Mouse (Mus musculus) heart, embryonic 12.5 days (tissue): ENCODE measurements at regions not wholly inside any gene's neighbourhood (a gene's known extent, or its start where the extent isn't known, plus 50 kb on each side); places are given as distances from the start of the nearest gene placed in this dataset.

Experiments
- ATAC-seq: fragments of 200-750 bp; cut with Nextera tagmentation; 2 replicates; pipeline ENCODE4 v1.8.0; 2017; ENCODE audit warnings: moderate TSS enrichment, moderate library complexity; ENCODE audit not compliant: insufficient number of reproducible peaks, low FRiP score
- H3K27ac ChIP-seq: fragments of 300-500 bp; sonication (generic); 2 replicates; pipeline ENCODE4 v1.5.1; 2016; ENCODE audit warnings: mild to moderate bottlenecking, moderate library complexity; ENCODE audit not compliant: poor library complexity, severe bottlenecking
- H3K27me3 ChIP-seq: fragments of 300-500 bp; sonication (generic); replicated peaks from 2 replicates; pipeline ENCODE4 v1.6.1; 2016; ENCODE audit warnings: mild to moderate bottlenecking, moderate library complexity
- H3K36me3 ChIP-seq: fragments of 300-500 bp; sonication (generic); 2 replicates; pipeline ENCODE4 v1.6.1; 2016; ENCODE audit warnings: mild to moderate bottlenecking, moderate library complexity
- H3K4me1 ChIP-seq: fragments of 300-500 bp; sonication (generic); replicated peaks from 2 replicates; pipeline ENCODE4 v1.6.1; 2016; ENCODE audit warnings: mild to moderate bottlenecking
- H3K4me2 ChIP-seq: fragments of 300-500 bp; sonication (generic); 2 replicates; pipeline ENCODE4 v1.6.1; 2016; ENCODE audit warnings: mild to moderate bottlenecking, moderate library complexity
- H3K4me3 ChIP-seq: fragments of 300-500 bp; sonication (generic); 2 replicates; pipeline ENCODE4 v1.5.1; 2016; ENCODE audit warnings: mild to moderate bottlenecking
- H3K9ac ChIP-seq: fragments of 300-500 bp; sonication (generic); 2 replicates; pipeline ENCODE4 v1.6.1; 2016; ENCODE audit warnings: mild to moderate bottlenecking, moderate library complexity
- H3K9me3 ChIP-seq: fragments of 300-500 bp; sonication (generic); replicated peaks from 2 replicates; pipeline ENCODE4 v1.6.1; 2016; ENCODE audit warnings: mild to moderate bottlenecking, moderate library complexity
- WGBS: fragments of 180-500 bp; shearing (Covaris S2); methylation state at CpG from one replicate; pipeline ENCODE4 v1.1.7; 2016; 5-methylcytosine and 5-hydroxymethylcytosine counted together

- no peak overlapping the region for H3K4me2 ChIP-seq
- H3K27ac ChIP-seq = no peak overlapping the region
- H3K4me3 ChIP-seq = no peak overlapping the region
- H3K9me3 ChIP-seq = peaks cover 4% of the 10 kb centered on the region; the same call in 1 of the 2 replicates
- H3K9ac ChIP-seq = no peak overlapping the region
- H3K27me3 ChIP-seq = peaks cover 14% of the 10 kb centered on the region
- H3K4me1 ChIP-seq = no peaks in the 10 kb centered on the region
- no peak for ATAC-seq
- WGBS = 47% methylated on average over 4 of the region's 4 CpGs
- no peaks in the 10 kb centered on the region for H3K36me3 ChIP-seq
Observed at GRCm38 (mm10) chr9:50425866-50426495, 68.3 kb upstream of the Plet1 start.

DNA sequence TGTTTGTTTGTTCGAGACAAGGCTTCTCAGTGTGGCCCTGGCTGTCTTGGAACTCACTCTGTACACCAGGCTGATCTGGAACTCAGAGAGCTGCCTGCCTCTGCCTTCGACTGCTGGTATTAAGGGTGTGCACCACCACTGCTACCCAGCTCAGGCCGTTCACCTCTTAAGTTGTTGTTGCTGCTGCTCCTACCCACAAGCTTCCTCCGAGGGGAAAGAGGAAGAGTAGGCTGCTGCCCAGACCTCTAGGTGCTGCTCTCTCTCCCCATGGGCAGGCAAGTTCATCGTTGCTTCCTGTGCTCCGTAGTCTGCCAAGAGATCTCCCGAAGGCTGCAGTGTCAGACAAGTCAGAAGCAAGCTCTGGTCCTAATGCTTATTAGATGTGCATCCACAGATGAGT lies 64.2 kb upstream of the Plet1 start:
- no peak overlapping the region for H3K4me2 ChIP-seq
- no peaks in the 10 kb centered on the region for H3K9me3 ChIP-seq
- peaks cover 14% of the 10 kb centered on the region for H3K27me3 ChIP-seq
- no peaks in the 10 kb centered on the region for H3K4me1 ChIP-seq
- no peak overlapping the region for H3K9ac ChIP-seq
- no peak overlapping the region for H3K27ac ChIP-seq
- WGBS = 67% methylated on average over 7 of the region's 7 CpGs
- H3K36me3 ChIP-seq = no peaks in the 10 kb centered on the region
- no peak for ATAC-seq
- H3K4me3 ChIP-seq = no peak overlapping the region

- Histone ChIP-seq H3K9me3 (no peaks in the 10 kb centered on the region), H3K36me3 (no peaks in the 10 kb centered on the region), H3K4me2 (no peak overlapping the region), H3K4me3 (no peak overlapping the region), H3K27ac (no peak overlapping the region), H3K27me3 (peaks cover 14% of the 10 kb centered on the region; the same call in 1 of the 2 replicates), H3K9ac (no peak overlapping the region), H3K4me1 (no peaks in the 10 kb centered on the region)
- ATAC-seq = no peak
- WGBS = 70% methylated on average over 4 of the region's 4 CpGs
Observed at GRCm38 (mm10) chr9:50433525-50433924, 60.8 kb upstream of the Plet1 start.

GRCm38 (mm10) chr9:50433978-50434377 lies 60.3 kb upstream of the Plet1 start:
- Histone ChIP-seq H3K9ac (no peak overlapping the region), H3K4me1 (no peaks in the 10 kb centered on the region), H3K27ac (no peak overlapping the region), H3K4me3 (no peak overlapping the region), H3K4me2 (no peak overlapping the region), H3K36me3 (no peaks in the 10 kb centered on the region), H3K27me3 (peaks cover 14% of the 10 kb centered on the region; the same call in 1 of the 2 replicates), H3K9me3 (no peaks in the 10 kb centered on the region)
- ATAC-seq = no peak
- 73% methylated on average over 4 of the region's 4 CpGs for WGBS

DNA sequence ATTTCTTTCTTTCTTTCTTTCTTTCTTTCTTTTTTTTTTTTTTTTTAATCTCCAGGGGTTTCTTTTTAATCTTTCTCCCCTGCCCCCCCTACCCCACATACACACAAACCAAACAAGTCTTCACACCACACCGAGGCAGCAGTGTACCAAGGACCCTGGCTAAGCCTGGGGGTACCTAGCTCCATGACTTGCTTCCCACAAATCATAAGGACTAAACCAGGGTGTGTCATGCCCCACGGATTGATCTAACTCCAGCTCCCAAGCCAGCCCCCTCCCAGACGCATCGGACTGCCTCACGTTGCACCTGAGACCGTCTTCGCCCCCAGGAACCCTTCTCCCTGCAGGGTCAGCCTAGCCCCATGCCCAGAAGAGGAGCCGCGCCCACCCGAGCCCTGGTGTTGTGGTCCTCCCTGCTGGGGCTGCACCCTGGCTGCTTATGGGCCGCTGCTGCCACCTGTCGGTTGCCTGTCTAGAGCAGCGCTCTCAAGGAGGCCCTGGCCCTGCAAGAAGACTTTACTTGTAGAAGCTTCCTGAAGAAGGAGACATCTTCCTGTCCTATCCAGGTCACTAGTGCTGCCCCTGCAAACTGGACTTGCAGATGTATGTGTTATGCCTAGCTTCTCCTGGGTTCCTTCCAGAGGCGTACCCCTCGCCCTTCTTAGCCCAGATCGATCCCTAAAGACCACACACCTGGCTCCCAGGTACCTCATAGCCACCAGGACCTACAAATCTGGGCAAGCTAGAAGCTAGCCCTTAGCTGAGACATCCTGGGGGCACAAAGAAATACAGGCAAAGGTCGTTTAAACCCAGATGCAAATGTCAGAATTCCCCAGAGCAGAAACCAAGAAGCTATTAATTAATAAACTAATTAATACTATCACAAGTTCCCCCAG lies 56.2 kb upstream of the Plet1 start:
- Histone ChIP-seq H3K4me2 (peak overlapping the region; percentile 79), H3K4me3 (peak overlapping the region; percentile 31), H3K9ac (peak overlapping the region; percentile 68; the same call in 1 of the 2 replicates), H3K9me3 (no peaks in the 10 kb centered on the region), H3K4me1 (no peaks in the 10 kb centered on the region), H3K27me3 (no peaks in the 10 kb centered on the region), H3K27ac (no peak overlapping the region), H3K36me3 (no peaks in the 10 kb centered on the region)
- ATAC-seq = peak; percentile 67; the same call in 1 of the 2 replicates
- 13% methylated on average over 17 of the region's 17 CpGs for WGBS

GRCm38 (mm10) chr9:50438738-50439137 lies 55.6 kb upstream of the Plet1 start:
- WGBS = 58% methylated on average over 7 of the region's 7 CpGs
- H3K4me3 ChIP-seq = no peak overlapping the region
- H3K9me3 ChIP-seq = no peaks in the 10 kb centered on the region
- H3K36me3 ChIP-seq = no peaks in the 10 kb centered on the region
- H3K9ac ChIP-seq = no peak overlapping the region
- H3K27ac ChIP-seq = no peak overlapping the region
- ATAC-seq = no peak
- no peaks in the 10 kb centered on the region for H3K27me3 ChIP-seq
- no peaks in the 10 kb centered on the region for H3K4me1 ChIP-seq
- H3K4me2 ChIP-seq = no peak overlapping the region

DNA sequence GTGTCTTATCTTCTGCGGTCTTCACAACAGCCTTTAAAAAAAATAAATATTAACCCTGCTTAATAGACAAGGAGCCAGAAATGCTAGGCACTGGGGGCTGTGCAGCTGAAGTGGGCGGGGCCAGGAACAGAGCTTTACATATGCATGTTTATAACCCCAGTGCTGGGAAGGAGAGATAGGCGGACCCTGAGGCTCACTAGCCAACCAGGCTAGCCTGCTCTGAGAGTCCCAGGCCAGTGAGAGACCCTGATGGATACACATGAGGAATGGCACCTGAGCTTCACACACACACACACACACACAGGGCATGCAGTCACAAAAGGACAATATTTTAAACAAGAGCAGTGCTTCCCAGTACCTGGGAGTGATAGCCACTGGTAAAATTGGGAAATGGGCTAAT lies 54.1 kb upstream of the Plet1 start:
- no peak overlapping the region for H3K27ac ChIP-seq
- no peaks in the 10 kb centered on the region for H3K27me3 ChIP-seq
- no peak overlapping the region for H3K4me2 ChIP-seq
- no peaks in the 10 kb centered on the region for H3K4me1 ChIP-seq
- H3K9ac ChIP-seq = no peak overlapping the region
- H3K9me3 ChIP-seq = no peaks in the 10 kb centered on the region; the same call in 1 of the 2 replicates
- WGBS = 69% methylated on average over 3 of the region's 3 CpGs
- no peak for ATAC-seq
- H3K36me3 ChIP-seq = no peaks in the 10 kb centered on the region
- no peak overlapping the region for H3K4me3 ChIP-seq

- H3K27me3 ChIP-seq = no peaks in the 10 kb centered on the region
- H3K4me2 ChIP-seq = no peak overlapping the region
- no peak for ATAC-seq
- no peak overlapping the region for H3K9ac ChIP-seq
- WGBS = 62% methylated on average over 2 of the region's 2 CpGs
- no peak overlapping the region for H3K4me3 ChIP-seq
- H3K4me1 ChIP-seq = no peaks in the 10 kb centered on the region
- H3K9me3 ChIP-seq = no peaks in the 10 kb centered on the region; the same call in 1 of the 2 replicates
- no peak overlapping the region for H3K27ac ChIP-seq
- H3K36me3 ChIP-seq = no peaks in the 10 kb centered on the region
Observed at GRCm38 (mm10) chr9:50440689-50441088, 53.6 kb upstream of the Plet1 start.

DNA sequence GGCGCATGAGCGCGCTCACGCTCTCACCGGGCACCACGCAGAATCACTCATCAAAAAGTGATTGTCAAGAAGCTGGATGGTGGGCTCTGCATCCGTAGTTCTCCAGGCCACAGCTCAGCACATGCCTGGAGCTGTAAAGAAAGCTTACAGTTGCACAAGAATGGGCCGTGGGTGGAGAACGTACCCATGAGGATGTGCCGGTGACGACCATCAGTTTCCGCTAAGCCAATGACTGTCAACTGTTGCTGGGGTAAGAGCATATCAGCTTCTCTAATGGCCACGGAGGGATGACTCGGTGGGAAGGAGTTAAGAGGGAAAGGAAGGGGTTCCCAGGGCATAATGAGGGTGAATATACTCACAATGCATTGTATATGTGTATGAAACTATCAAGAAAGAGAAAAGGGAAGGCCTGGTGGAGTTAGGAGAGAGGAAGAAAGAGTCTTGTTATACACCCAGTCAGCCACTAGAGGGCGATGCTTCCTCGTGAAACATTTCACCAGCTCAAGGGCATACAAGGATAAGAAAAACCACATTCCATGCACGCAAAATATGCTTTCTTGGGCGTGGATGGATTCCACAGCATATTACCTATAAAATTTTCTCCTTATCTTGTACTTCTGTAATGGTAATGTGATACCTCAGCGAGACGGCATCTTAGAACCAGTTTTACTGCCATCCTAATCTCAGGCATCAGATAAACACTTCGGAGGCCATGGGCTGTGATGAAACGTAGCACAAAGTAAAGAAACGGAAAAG lies 50.4 kb upstream of the Plet1 start:
- H3K36me3 ChIP-seq = no peaks in the 10 kb centered on the region
- H3K4me2 ChIP-seq = peak overlapping the region; percentile 25; the same call in 1 of the 2 replicates
- no peak for ATAC-seq
- H3K4me1 ChIP-seq = 0 out of 2 replicates have a peak, but pooled peaks cover 3% of the 10 kb centered on the region
- no peaks in the 10 kb centered on the region; the same call in 1 of the 2 replicates for H3K9me3 ChIP-seq
- no peak overlapping the region for H3K9ac ChIP-seq
- H3K27me3 ChIP-seq = no peaks in the 10 kb centered on the region
- H3K4me3 ChIP-seq = no peak overlapping the region; the same call in 1 of the 2 replicates
- WGBS = 49% methylated on average over 23 of the region's 23 CpGs
- H3K27ac ChIP-seq = no peak overlapping the region
